Mouse (Mus musculus): ENCODE measurements around the gene Helz2. TPM values are rescaled to one million over a fixed set of nuclear protein-coding genes. Genes with fewer than 3 reads are reported as not detected.
"Not testable (repeated sequence)": the region's sequence is repeated elsewhere in the genome, so short reads cannot be mapped to it uniquely, and the experiment has no call there.

Gene Helz2
- total RNA-seq, 2 experiments from 2014 or later = 1.7 to 3.6 TPM

GRCm38 (mm10) chr2:181205678-181206077 is 36.1 kb downstream of the Helz2 start:
- no peak for DNase-seq (ENCODE audit: low spot score in 2 of 2)
- intact Hi-C loops (cut with DNase I) = no loop called here

- intact Hi-C loops (cut with DNase I) = no loop called here
- no peak for DNase-seq (ENCODE audit: low spot score in 2 of 2)
Measured at GRCm38 (mm10) chr2:181202886-181203285, 38.9 kb downstream of the Helz2 start.

GRCm38 (mm10) chr2:181202422-181202821 is 39.4 kb downstream of the Helz2 start, which contains the start of gene Ptk6:
Ptk6 (minus strand) TSS chr2:181202789.
- intact Hi-C loops (cut with DNase I) = no loop called here

DNA sequence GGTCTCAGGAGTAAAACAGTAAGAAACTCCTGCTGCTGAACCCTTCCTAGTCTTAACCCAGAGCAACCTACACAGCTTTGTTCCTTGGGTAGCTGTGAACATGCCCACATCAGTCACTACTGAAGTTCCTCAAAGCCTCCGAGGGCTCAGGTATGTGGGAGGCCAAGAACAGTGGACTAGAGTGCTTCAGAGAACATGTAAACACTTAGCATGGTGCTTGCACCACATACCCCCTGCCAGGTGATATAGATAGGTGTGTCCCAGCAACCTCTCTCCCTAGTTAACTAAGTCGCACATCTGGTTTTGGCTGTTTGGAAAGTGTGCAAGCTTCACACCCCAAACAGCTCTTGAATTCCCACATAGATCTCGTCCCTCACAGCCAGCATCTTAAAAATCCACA is 40.2 kb downstream of the Helz2 start:
- DNase-seq (ENCODE audit: low spot score in 2 of 2) = no peak
- intact Hi-C loops (cut with DNase I) = no loop called here

More at GRCm38 (mm10) chr2:181202422-181202821, 39.4 kb downstream of the Helz2 start, which contains the start of gene Ptk6:
- no peak for DNase-seq (ENCODE audit: low spot score in 2 of 2)

DNA sequence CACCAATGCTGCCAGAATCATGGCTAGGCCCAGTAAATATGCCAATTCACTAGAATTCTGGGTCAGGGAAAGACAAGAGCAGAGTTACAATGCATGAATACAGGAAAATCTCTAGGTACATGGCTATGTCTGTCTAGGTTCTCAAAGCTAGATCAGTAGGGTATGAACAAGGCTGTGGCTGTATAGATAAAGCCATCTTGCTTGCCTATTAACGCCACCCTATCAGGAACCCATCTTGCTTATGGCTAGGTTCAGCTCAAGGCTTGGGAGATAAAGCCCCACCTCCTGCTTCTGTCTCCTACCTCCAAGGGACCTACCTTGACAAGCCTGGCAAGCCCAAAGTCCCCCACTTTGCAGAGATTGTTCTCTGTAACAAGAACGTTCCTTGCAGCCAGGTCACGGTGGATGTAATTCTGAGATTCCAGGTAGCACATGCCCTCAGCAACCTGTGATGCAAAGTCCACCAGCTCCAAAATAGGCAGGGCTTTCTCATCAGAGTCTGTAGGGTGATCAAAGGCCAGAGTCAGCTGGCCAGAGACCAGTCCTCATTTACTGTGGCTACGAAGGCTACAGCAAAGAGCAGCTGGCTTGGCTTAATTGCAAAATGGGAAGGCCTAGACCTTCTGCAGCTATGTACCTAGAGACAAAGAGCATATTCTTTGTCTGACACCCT is 45.1 kb downstream of the Helz2 start:
- DNase-seq (ENCODE audit: low spot score in 2 of 2) = no peak
- intact Hi-C loops (cut with DNase I) = no loop called here

DNA sequence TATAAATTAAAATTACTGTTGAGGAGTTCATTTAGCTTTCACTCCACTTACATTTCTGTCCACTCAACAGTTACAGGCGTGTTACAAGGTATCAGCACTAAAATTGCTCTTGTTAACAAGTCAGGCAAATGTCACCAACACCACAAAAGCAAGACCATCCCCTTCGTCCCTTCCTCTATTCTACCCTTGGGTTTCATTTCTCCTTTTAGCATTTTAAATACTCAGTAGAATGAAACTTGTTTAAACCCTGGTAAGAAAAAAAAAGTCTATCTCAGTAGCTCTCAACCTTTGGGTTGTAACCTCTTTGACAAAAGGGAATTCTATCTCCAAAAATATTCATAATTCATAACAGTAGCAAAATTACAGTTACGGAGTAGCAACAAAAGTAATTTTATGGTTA is 48.8 kb downstream of the Helz2 start:
- intact Hi-C loops (cut with DNase I) = no loop called here

DNA sequence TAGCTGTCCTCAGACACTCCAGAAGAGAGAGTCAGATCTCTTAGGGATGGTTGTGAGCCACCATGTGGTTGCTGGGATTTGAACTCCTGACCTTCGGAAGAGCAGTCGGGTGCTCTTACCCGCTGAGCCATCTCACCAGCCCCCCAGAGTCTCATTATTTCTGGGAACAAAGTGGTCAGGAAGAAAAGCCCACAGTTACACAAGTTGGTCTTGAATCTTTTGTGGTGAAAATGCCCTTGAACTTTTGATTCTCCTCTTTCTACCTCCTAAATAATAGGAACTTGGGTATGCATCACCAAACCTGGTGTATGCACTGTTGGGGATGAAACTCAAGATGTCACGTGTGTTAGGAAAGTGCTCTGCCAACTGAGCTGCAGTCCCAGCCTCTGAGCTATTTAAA is 49.9 kb downstream of the Helz2 start:
- DNase-seq (ENCODE audit: low spot score in 2 of 2) = no peak
- intact Hi-C loops (cut with DNase I) = no loop called here

More for the DNA sequence above, 48.8 kb downstream of the Helz2 start:
- DNase-seq (ENCODE audit: low spot score in 2 of 2) = no peak

- DNase-seq (ENCODE audit: low spot score in 2 of 2); intact Hi-C loops (cut with DNase I): not testable (repeated sequence)
Measured at GRCm38 (mm10) chr2:181191385-181191784, 50.4 kb downstream of the Helz2 start.

DNA sequence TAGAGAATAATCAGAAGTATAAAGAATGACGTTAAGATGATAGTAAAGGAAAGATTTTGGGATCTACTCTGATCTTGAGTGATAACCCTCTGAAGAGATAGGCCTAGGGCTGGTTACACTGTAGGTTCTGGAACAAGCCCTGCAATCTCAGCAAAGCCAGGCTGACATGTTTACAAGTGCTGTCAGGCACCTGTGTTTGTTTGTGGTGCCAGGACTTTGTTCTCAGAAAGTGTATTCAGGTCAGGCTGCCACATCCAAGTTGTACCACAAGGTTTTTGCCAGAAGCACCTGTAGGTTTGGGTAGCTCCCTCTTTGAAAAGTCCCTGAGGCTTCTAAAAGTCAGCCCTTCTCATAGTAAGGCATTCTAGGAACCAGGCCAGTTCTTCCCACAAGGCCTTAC is 52.5 kb downstream of the Helz2 start:
- no peak for DNase-seq (ENCODE audit: low spot score in 2 of 2)
- intact Hi-C loops (cut with DNase I) = loop anchor here (5.0 kb wide), 1 partner anchor 123 kb away; the partner anchor contains the start of gene Stmn3

DNA sequence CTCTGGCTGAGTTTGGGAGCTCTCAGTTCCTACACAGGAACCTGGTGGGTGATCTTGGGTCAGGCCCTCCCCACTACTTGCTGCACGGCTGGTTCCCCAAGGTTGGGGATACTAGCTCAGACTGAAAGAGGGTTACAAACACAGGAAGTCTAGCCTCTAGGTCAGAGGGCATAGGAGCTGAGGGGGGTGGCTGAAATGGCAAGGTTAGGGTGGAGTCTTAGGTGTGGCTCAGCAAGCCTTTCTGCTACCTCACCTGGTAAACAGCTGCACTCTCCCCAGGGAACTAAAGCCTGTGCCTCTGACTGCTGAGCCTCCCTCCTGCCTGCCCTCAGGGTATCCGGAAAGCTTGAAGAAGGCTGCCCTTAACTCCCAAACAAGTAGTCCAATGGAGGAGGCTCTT is 53.1 kb downstream of the Helz2 start:
- intact Hi-C loops (cut with DNase I) = loop anchor here (5.0 kb wide), 1 partner anchor 124 kb away; the partner anchor contains the start of gene Stmn3
- DNase-seq (ENCODE audit: low spot score in 2 of 2) = no peak

DNA sequence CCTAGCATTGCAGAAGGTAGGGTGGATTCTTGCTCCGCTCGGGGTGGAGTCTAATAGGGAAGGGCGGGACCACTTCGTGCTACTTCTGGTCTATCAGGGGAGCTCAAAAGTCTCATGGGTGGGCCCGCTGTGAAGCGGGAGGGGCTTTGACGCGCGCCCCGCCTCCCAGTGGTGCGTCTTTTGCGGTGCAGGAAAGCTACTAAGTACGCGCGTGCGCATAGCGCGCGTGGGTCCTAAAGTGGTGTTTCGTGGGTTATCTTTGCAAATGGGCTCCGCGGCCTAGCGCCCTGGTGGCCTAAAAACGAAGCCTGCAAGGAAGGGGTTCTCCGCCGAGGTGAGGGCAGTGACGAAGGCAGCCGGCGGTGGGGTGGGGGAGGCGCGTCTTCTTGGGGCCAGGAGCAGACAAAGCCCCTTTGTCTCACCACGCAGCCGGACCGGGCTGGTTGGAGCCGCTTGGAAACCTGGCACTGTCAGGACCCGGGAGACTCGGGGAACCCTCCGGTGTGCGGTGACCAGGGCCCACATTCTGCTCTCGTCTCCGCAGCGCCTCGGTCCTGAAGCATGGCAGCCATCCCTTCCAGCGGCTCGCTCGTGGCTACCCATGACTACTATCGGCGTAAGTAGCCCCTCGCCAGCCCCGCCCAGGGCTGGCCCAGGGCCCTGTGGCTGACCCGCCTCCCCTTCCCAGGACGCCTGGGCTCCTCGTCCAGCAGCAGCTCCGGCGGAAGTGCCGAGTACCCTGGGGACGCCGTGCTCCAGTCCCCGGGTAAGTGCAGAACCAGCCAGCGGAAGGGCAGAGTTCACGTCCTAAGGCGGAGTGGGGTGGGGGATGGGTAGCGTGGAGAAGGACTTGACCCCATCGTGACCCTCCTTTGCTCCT is 54.5 kb downstream of the Helz2 start, which contains the start of gene Ppdpf:
TSS of gene Ppdpf (plus strand) at position 127 of the 880 bp plus-strand sequence.
- DNase-seq (ENCODE audit: low spot score in 2 of 2) = peak; percentile 91
- intact Hi-C loops (cut with DNase I) = loop anchor here (2.0 to 5.0 kb wide), 2 partner anchors 99 to 125 kb away; partner anchors contain the start of gene Stmn3

GRCm38 (mm10) chr2:181186635-181187034 is 55.2 kb downstream of the Helz2 start:
- peak; percentile 86 for DNase-seq (ENCODE audit: low spot score in 2 of 2)
- intact Hi-C loops (cut with DNase I) = loop anchor here (1.0 to 5.0 kb wide), 3 partner anchors 100 to 148 kb away; partner anchors contain the start of gene Stmn3

DNA sequence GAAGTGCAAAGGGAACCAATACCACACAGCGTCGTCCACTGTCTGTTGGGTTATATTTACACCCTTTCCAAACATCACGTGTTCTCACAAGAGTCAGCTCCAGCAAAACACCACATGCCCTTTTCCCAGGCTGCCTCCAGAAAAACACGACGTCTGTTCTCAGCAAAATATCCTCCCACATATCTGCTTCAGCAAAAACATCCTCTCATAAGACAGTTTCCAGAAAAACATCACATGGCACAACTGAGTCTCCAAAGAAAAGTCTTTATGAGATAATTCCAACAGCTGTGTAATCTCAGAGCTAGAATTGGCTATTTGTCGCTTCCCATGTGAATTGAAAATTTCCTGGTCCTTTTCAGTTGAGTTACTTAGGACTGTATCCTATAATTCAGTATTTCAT is 60.9 kb downstream of the Helz2 start:
- no peak for DNase-seq (ENCODE audit: low spot score in 2 of 2)
- intact Hi-C loops (cut with DNase I) = no loop called here

DNA sequence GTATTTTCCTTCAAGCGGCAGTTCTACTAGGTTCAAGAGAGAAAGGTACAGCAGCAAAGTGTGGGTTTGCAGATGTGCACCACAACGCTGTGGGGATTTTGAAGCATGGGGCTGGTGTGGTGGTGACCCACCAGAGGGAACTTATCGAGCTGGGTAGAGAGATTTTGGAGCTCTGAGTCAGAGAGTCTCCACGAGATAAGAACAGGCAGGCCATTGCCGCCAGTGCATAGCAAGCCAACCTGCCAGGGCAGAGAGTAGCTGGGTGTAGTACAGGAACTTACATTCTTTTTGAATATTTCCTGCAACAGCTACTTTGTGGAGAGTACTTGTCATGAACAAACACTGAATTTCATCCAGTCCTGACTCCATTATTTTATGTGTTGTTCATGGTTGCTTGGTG is 63.4 kb downstream of the Helz2 start:
- intact Hi-C loops (cut with DNase I) = no loop called here
- no peak for DNase-seq (ENCODE audit: low spot score in 2 of 2)

GRCm38 (mm10) chr2:181178015-181178414 is 63.8 kb downstream of the Helz2 start:
- no peak for DNase-seq (ENCODE audit: low spot score in 2 of 2)
- intact Hi-C loops (cut with DNase I) = no loop called here

Other genes with a start within 250 kb of the Helz2 start
- 10 to 100 TPM; 36.3 to 45.4 TPM for gene Chrna4, start 198.5 kb downstream of the Helz2 start, total RNA-seq (2021)
- gene Kcnq2, start 106.7 kb downstream of the Helz2 start, total RNA-seq (2021) = 100 to 1,000 TPM; 225 to 264 TPM
- gene Eef1a2, start 85.0 kb downstream of the Helz2 start, total RNA-seq (2021) = 1,000 to 10,000 TPM; 1,312 to 1,553 TPM
- gene Ppdpf, start 54.8 kb downstream of the Helz2 start, total RNA-seq (2021) = 10 to 100 TPM; 88.3 to 97.9 TPM
- gene Ptk6, start 39.2 kb downstream of the Helz2 start, total RNA-seq (2021) = not detected
- under 1 TPM; 0.25 to 0.50 TPM for gene Srms, start 28.8 kb downstream of the Helz2 start, total RNA-seq (2021)
- gene Fndc11, start 22.0 kb downstream of the Helz2 start, total RNA-seq (2021) = not detected
- gene Gmeb2, start 46.0 kb upstream of the Helz2 start, total RNA-seq (2021) = 10 to 100 TPM; 20.1 to 23.4 TPM
- gene Stmn3, start 72.5 kb upstream of the Helz2 start, total RNA-seq (2021) = 100 to 1,000 TPM; 592 to 722 TPM
- 10 to 100 TPM; 28.2 to 41.8 TPM for gene Rtel1, start 77.7 kb upstream of the Helz2 start, total RNA-seq (2021)
- gene Zgpat, start 122.9 kb upstream of the Helz2 start, total RNA-seq (2021) = 10 to 100 TPM; 50.3 to 84.9 TPM
- 10 to 100 TPM; 38.5 to 45.4 TPM for gene Arfrp1, start 123.4 kb upstream of the Helz2 start, total RNA-seq (2021)
- 10 to 100 TPM; 30.5 to 48.6 TPM for gene Lime1, start 138.1 kb upstream of the Helz2 start, total RNA-seq (2021)
- gene Zbtb46, start 217.4 kb upstream of the Helz2 start, total RNA-seq (2021) = 10 to 100 TPM; 10.3 to 12.3 TPM